Mouse (Mus musculus): ENCODE data around the gene Dad1. TPM values are rescaled to one million over a fixed set of nuclear protein-coding genes. Genes with fewer than 3 reads are reported as not detected.

Dad1 gene
- polyA plus RNA-seq, 1 experiment: 324 TPM

DNA sequence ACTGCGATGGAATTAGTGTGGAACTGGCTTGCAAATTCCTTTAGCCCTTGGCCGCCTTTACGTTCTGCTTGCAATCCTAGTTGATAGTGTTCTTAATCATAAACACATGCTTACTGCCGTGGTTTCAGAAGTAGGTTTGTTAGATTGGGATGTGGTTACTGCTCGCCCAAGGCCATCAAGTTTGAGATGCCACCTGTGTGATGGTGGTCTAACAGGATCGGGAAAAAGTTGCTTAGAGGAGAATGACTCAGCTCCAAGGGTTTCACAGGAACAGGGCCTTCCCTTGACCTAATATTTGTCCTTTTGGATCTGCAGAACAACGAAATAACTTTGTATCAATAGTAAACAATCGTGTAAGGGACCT is 5.8 kb upstream of the Dad1 start:
- no peak for TF ChIP-seq TCF12 (IDR thresholded peaks at IDR 0.05; ENCODE audit: insufficient read depth, poor library complexity, severe bottlenecking)
- TF ChIP-seq SRF (IDR thresholded peaks at IDR 0.05; ENCODE audit: control insufficient read depth, insufficient read length, low read depth): no peak
- no peak for TF ChIP-seq TCF3 (IDR thresholded peaks at IDR 0.05; ENCODE audit: insufficient read length, low read depth)
- TF ChIP-seq POLR2AphosphoS2 (IDR thresholded peaks at IDR 0.05; ENCODE audit: insufficient read length, low read depth): no peak
- TF ChIP-seq MYOD1 (IDR thresholded peaks at IDR 0.05; ENCODE audit: control insufficient read depth in 1 of 3, insufficient read length in 2 of 3, low read depth in 2 of 3): no peak
- TF ChIP-seq MAX (IDR thresholded peaks at IDR 0.05; ENCODE audit: low read depth): no peak
- no peak for TF ChIP-seq USF1 (IDR thresholded peaks at IDR 0.05; ENCODE audit: low read depth)
- TF ChIP-seq REST (IDR thresholded peaks at IDR 0.05; ENCODE audit: insufficient read depth, insufficient read length): no peak
- TF ChIP-seq POLR2A (IDR thresholded peaks at IDR 0.05; ENCODE audit: insufficient read length, low read depth): no peak
- no peak for TF ChIP-seq E2F4 (IDR thresholded peaks at IDR 0.05; ENCODE audit: insufficient read depth)
- TF ChIP-seq CEBPB (IDR thresholded peaks at IDR 0.05; ENCODE audit: insufficient read depth, poor library complexity, severe bottlenecking): no peak
- TF ChIP-seq MYOG (IDR thresholded peaks at IDR 0.05; ENCODE audit: control insufficient read depth in 1 of 3, insufficient read depth in 1 of 3, insufficient read length in 2 of 3, low read depth in 2 of 3): no peak
- Histone ChIP-seq H3ac (ENCODE audit: control insufficient read depth, insufficient read length) (no peak overlapping the region), H3K36me3 (ENCODE audit: control insufficient read depth, insufficient read depth) (no peaks in the 10 kb centered on the region)

DNA sequence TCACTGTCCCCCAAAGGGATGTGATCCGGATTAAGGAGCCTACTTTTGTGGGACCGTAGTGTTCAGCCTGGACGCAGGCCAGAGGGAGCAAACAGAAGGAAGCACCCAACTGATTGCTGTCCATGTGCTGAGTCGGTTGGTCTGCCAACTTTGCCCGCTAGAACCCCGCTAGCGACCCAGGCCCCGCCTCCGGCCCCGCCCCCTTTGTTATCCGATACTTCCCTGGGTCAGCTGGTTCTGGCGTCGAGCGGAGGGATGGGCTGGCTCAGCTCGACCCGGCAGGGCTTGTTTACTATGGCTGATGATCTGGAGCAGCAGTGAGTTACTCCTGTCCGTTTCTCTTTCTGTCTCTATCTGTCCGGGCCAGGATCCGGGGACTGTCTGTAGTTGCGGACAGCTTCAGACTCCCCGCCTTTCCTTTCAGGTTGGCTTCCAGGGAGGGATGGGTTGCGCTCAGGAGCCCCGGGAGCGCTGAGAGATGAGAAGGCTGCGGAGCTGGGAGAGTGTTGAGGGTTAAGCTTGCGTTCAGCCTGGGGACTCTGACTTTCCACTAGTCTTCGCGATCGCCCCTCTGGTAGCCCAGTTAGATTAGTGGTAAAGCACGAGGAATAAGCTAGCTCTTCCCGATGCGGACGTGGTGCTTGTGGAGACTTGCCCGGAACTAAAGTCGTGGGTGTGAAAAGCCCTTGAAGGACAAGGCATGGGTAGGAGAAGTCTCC is 5.3 kb upstream of the Dad1 start:
- Histone ChIP-seq H3K36me3 (ENCODE audit: control insufficient read depth, insufficient read depth) (no peaks in the 10 kb centered on the region), H3ac (ENCODE audit: control insufficient read depth, insufficient read length) (no peak overlapping the region), H3K27me3 (ENCODE audit: control insufficient read depth, insufficient read depth, insufficient read length) (no peaks in the 10 kb centered on the region), H3K4me2 (ENCODE audit: low read depth) (peak overlapping the region; percentile 90), H3K79me2 (ENCODE audit: control insufficient read depth, insufficient read depth) (no peaks in the 10 kb centered on the region), H3K4me3 (peak overlapping the region; percentile 57)
- peak; percentile 75 for TF ChIP-seq POLR2AphosphoS2 (IDR thresholded peaks at IDR 0.05; ENCODE audit: insufficient read length, low read depth)
- TF ChIP-seq USF1 (IDR thresholded peaks at IDR 0.05; ENCODE audit: low read depth): peak; percentile 71
- peak; percentile 74 for TF ChIP-seq POLR2A (IDR thresholded peaks at IDR 0.05; ENCODE audit: insufficient read length, low read depth)
- TF ChIP-seq MYOG (IDR thresholded peaks at IDR 0.05; ENCODE audit: control insufficient read depth in 1 of 3, insufficient read depth in 1 of 3, insufficient read length in 2 of 3, low read depth in 2 of 3): no peak

More for the DNA sequence above, 5.8 kb upstream of the Dad1 start:
- peak overlapping the region; percentile 90 for H3K4me2 ChIP-seq (ENCODE audit: low read depth)
- peak overlapping the region; percentile 57 for H3K4me3 ChIP-seq
- H3K27me3 ChIP-seq (ENCODE audit: control insufficient read depth, insufficient read depth, insufficient read length): no peaks in the 10 kb centered on the region
- H3K79me2 ChIP-seq (ENCODE audit: control insufficient read depth, insufficient read depth): no peaks in the 10 kb centered on the region

DNA sequence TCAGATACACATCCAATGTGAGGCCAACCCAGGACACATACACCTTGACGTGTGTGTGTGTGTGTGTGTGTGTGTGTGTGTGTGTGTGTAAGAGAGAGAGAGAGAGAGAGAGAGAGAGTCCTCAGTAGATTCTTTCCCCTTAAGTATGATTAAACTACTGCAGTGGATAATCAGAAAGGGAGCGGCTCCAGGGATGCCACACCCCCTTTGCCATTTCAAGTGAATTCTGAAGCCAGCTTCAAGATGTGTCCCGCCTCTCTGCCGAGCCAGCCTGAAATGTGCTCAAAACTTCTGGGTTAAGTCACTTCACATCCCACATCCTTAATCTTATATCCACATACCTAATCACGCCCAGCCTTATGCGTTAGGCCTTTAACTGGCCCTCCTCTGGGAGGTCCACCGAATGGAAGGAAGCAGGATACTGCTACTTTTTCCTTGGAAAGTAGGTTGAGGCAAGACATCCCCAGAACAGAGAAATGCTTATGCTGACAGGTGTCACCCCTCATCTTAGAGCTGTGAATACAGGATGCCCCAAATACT is 4.3 kb upstream of the Dad1 start:
- peak overlapping the region; percentile 90 for H3K4me2 ChIP-seq (ENCODE audit: low read depth)
- H3ac ChIP-seq (ENCODE audit: control insufficient read depth, insufficient read length): no peak overlapping the region
- no peak for TF ChIP-seq SRF (IDR thresholded peaks at IDR 0.05; ENCODE audit: control insufficient read depth, insufficient read length, low read depth)
- TF ChIP-seq MYOG (IDR thresholded peaks at IDR 0.05; ENCODE audit: control insufficient read depth in 1 of 3, insufficient read depth in 1 of 3, insufficient read length in 2 of 3, low read depth in 2 of 3): no peak
- TF ChIP-seq POLR2AphosphoS2 (IDR thresholded peaks at IDR 0.05; ENCODE audit: insufficient read length, low read depth): no peak
- no peak for TF ChIP-seq POLR2A (IDR thresholded peaks at IDR 0.05; ENCODE audit: insufficient read length, low read depth)
- TF ChIP-seq MYOD1 (IDR thresholded peaks at IDR 0.05; ENCODE audit: control insufficient read depth in 1 of 3, insufficient read length in 2 of 3, low read depth in 2 of 3): no peak
- TF ChIP-seq TCF3 (IDR thresholded peaks at IDR 0.05; ENCODE audit: insufficient read length, low read depth): no peak
- no peak for TF ChIP-seq USF1 (IDR thresholded peaks at IDR 0.05; ENCODE audit: low read depth)
- TF ChIP-seq TCF12 (IDR thresholded peaks at IDR 0.05; ENCODE audit: insufficient read depth, poor library complexity, severe bottlenecking): no peak
- TF ChIP-seq MAX (IDR thresholded peaks at IDR 0.05; ENCODE audit: low read depth): no peak
- TF ChIP-seq CEBPB (IDR thresholded peaks at IDR 0.05; ENCODE audit: insufficient read depth, poor library complexity, severe bottlenecking): no peak
- no peak for TF ChIP-seq REST (IDR thresholded peaks at IDR 0.05; ENCODE audit: insufficient read depth, insufficient read length)
- TF ChIP-seq E2F4 (IDR thresholded peaks at IDR 0.05; ENCODE audit: insufficient read depth): no peak
- H3K36me3 ChIP-seq (ENCODE audit: control insufficient read depth, insufficient read depth): no peaks in the 10 kb centered on the region
- peaks cover 5% of the 10 kb centered on the region for H3K79me2 ChIP-seq (ENCODE audit: control insufficient read depth, insufficient read depth)
- no peak overlapping the region for H3K4me3 ChIP-seq
- no peaks in the 10 kb centered on the region for H3K27me3 ChIP-seq (ENCODE audit: control insufficient read depth, insufficient read depth, insufficient read length)

DNA sequence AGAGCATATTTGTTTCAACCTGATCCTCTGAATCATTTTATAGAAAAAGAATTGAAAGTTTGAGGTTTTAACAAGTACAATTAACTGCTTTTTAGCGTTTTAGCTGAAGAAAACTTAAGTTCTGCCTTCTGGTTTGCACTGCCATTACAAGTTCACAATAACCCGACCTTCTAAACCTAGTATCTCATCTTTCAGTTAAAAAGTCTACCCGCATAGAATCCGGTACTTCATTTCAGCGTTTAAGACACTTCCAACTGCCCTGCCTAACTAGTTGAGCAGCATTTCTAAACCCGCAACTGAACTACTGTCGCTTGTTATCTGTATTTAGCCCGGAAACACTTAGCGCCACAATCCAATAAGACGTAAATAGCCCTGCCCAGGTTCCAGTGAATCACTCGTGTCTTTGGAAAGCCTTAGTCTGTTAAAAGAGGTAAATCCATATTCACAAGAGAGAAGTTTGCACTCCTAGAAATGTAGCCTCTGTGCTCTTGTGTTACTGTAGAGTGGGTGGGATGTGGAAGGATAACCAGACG is 832 bp upstream of the Dad1 start:
- H3K4me2 ChIP-seq (ENCODE audit: low read depth): peak overlapping the region; percentile 93

More for the DNA sequence above, 832 bp upstream of the Dad1 start:
- TF ChIP-seq CEBPB (IDR thresholded peaks at IDR 0.05; ENCODE audit: insufficient read depth, poor library complexity, severe bottlenecking) (no peak), MYOG (IDR thresholded peaks at IDR 0.05; ENCODE audit: control insufficient read depth in 1 of 3, insufficient read depth in 1 of 3, insufficient read length in 2 of 3, low read depth in 2 of 3) (no peak), MAX (IDR thresholded peaks at IDR 0.05; ENCODE audit: low read depth) (no peak), SRF (IDR thresholded peaks at IDR 0.05; ENCODE audit: control insufficient read depth, insufficient read length, low read depth) (no peak), REST (IDR thresholded peaks at IDR 0.05; ENCODE audit: insufficient read depth, insufficient read length) (no peak), POLR2AphosphoS2 (IDR thresholded peaks at IDR 0.05; ENCODE audit: insufficient read length, low read depth) (no peak), E2F4 (IDR thresholded peaks at IDR 0.05; ENCODE audit: insufficient read depth) (no peak)
- H3K79me2 ChIP-seq (ENCODE audit: control insufficient read depth, insufficient read depth): peaks cover 38% of the 10 kb centered on the region
- H3K36me3 ChIP-seq (ENCODE audit: control insufficient read depth, insufficient read depth): no peaks in the 10 kb centered on the region
- peak overlapping the region; percentile 85 for H3K4me3 ChIP-seq
- H3K27me3 ChIP-seq (ENCODE audit: control insufficient read depth, insufficient read depth, insufficient read length): no peaks in the 10 kb centered on the region
- no peak overlapping the region for H3ac ChIP-seq (ENCODE audit: control insufficient read depth, insufficient read length)
